Mouse (Mus musculus) ES-Bruce4 (cell line): ENCODE measurements at regions not wholly inside any gene's neighbourhood (a gene's known extent, or its start where the extent isn't known, plus 50 kb on each side); places are given as distances from the start of the nearest gene placed in this dataset.

Experiments
- CTCF ChIP-seq: IDR thresholded peaks from one replicate; pipeline ENCODE4 v1.8.1; 2011; ENCODE audit warnings: low read depth, low read length
- EP300 ChIP-seq: IDR thresholded peaks from 2 replicates; pipeline ENCODE4 v1.6.1; 2011; ENCODE audit warnings: low read depth, low read length; ENCODE audit not compliant: insufficient read depth
- POLR2A ChIP-seq: IDR thresholded peaks from one replicate; pipeline ENCODE4 v1.8.1; 2011; ENCODE audit warnings: low read length; ENCODE audit not compliant: insufficient read depth

- TF ChIP-seq CTCF (no peak), EP300 (no peak), POLR2A (no peak)
These were observed 191.8 kb upstream of the Tll1 start for GRCm38 (mm10) chr8:64397876-64398275.
